Mouse (Mus musculus) bone marrow macrophage, adult 2 months (primary cell): ENCODE results near the gene Kcp.

Experiments used
- CTCF ChIP-seq: IDR thresholded peaks from 2 replicates; pipeline ENCODE4 v1.5.1; 2012; ENCODE audit warnings: low read depth, mild to moderate bottlenecking, low read length, moderate library complexity
- POLR2A ChIP-seq: IDR thresholded peaks from 2 replicates; pipeline ENCODE4 v1.6.1; 2012; ENCODE audit warnings: mild to moderate bottlenecking, low read depth, low read length, borderline replicate concordance

GRCm38 (mm10) chr6:29432156-29432555, 75.6 kb downstream of the Kcp start:
- TF ChIP-seq CTCF (no peak), POLR2A (no peak)
